Comparison of ENCODE assay signal across 15 mouse cellular contexts in genomic region chr5:9060228-9060627, GRCm38 (mm10).
"Had no signal": no experiment of that assay in that cellular context is flagged by ENCODE, and none has a peak within 500 bp of the region (broad histone marks: within the 10 kb centered on the region; RNA-seq: fewer than 3 reads in every experiment).

No protein-coding gene starts in this region.

- DNase-seq: lung, adult 18-20 months; lung, embryonic 14.5 days; lung, postnatal 14 days; lung, postnatal 36 days; right cerebral cortex, postnatal 25 days; right cerebral cortex, postnatal 4 days; spleen, adult 18-20 months; thymus, adult 18-20 months; thymus, postnatal 14 days; thymus, postnatal 36 days had no signal

- H3K27ac ChIP-seq: liver, embryonic 14.5 days; macrophage; midbrain, embryonic 13.5 days; midbrain, embryonic 15.5 days; neural tube, embryonic 12.5 days had no signal

- ATAC-seq: midbrain, embryonic 13.5 days; midbrain, embryonic 15.5 days had no signal

- H3K4me3 ChIP-seq: midbrain, embryonic 13.5 days; midbrain, embryonic 15.5 days; neural tube, embryonic 12.5 days had no signal
